Mouse (Mus musculus) embryo, embryonic 10.5 days (tissue): ENCODE measurements around the gene Ggt1.
"Not testable (repeated sequence)": the region's sequence is repeated elsewhere in the genome, so short reads cannot be mapped to it uniquely, and the experiment has no call there.

Experiments
- DNase-seq: peaks from one replicate; pipeline ENCODE4 v3.0.0-alpha.2; 2015; ENCODE audit warnings: low spot score

Ggt1 gene

GRCm38 (mm10) chr10:75561071-75561654 is at the start of gene Ggt1:
Gene Ggt1 (plus strand): TSS chr10:75561604.
- no peak for DNase-seq

- no peak for DNase-seq
These were observed 49.5 kb upstream of the Ggt1 start for GRCm38 (mm10) chr10:75511897-75512296.

GRCm38 (mm10) chr10:75512796-75513195 is 48.6 kb upstream of the Ggt1 start:
- DNase-seq: no peak

GRCm38 (mm10) chr10:75513306-75514067 is 47.9 kb upstream of the Ggt1 start:
- no peak for DNase-seq

- no peak for DNase-seq
These were observed 47.0 kb upstream of the Ggt1 start for GRCm38 (mm10) chr10:75514361-75514760.

GRCm38 (mm10) chr10:75515216-75516037 is 46.0 kb upstream of the Ggt1 start:
- peak; percentile 60 for DNase-seq

- no peak for DNase-seq
These were observed 45.2 kb upstream of the Ggt1 start for GRCm38 (mm10) chr10:75516038-75516723.

GRCm38 (mm10) chr10:75516724-75517072 is 44.7 kb upstream of the Ggt1 start:
- peak; percentile 52 for DNase-seq

GRCm38 (mm10) chr10:75517073-75517757 is 44.2 kb upstream of the Ggt1 start, which contains the start of gene Snrpd3:
Gene Snrpd3 (plus strand): TSS chr10:75517551.
- peak; percentile 97 for DNase-seq

GRCm38 (mm10) chr10:75517758-75518143 is 43.7 kb upstream of the Ggt1 start, which contains the start of gene Gucd1:
Gene Gucd1 (minus strand): TSS chr10:75517972.
- peak; percentile 98 for DNase-seq

- no peak for DNase-seq
These were observed 40.8 kb upstream of the Ggt1 start for GRCm38 (mm10) chr10:75520581-75520980.

- no peak for DNase-seq
These were observed 39.8 kb upstream of the Ggt1 start for GRCm38 (mm10) chr10:75521643-75522042.

GRCm38 (mm10) chr10:75525450-75525849 is 36.0 kb upstream of the Ggt1 start:
- DNase-seq: not testable (repeated sequence)

GRCm38 (mm10) chr10:75530322-75530721 is 31.1 kb upstream of the Ggt1 start:
- DNase-seq: no peak

GRCm38 (mm10) chr10:75531532-75532090 is 29.8 kb upstream of the Ggt1 start:
- no peak for DNase-seq

- DNase-seq: no peak
These were observed 27.2 kb upstream of the Ggt1 start for GRCm38 (mm10) chr10:75534216-75534615.

GRCm38 (mm10) chr10:75534934-75535333 is 26.5 kb upstream of the Ggt1 start:
- DNase-seq: no peak

GRCm38 (mm10) chr10:75535423-75535822 is 26.0 kb upstream of the Ggt1 start:
- DNase-seq: no peak

GRCm38 (mm10) chr10:75536123-75536522 is 25.3 kb upstream of the Ggt1 start:
- no peak for DNase-seq

- DNase-seq: no peak
These were observed 13.5 kb upstream of the Ggt1 start for GRCm38 (mm10) chr10:75547901-75548300.

- no peak for DNase-seq
These were observed 12.9 kb upstream of the Ggt1 start for GRCm38 (mm10) chr10:75548486-75548885.
